Mouse (Mus musculus) intestine, embryonic 14.5 days (tissue): ENCODE data around the gene Samd4. TPM values are rescaled to one million over a fixed set of nuclear protein-coding genes. Genes with fewer than 3 reads are reported as not detected.

Experiments used
- ATAC-seq: fragments of 200-750 bp; cut with Nextera tagmentation; replicated peaks from 2 replicates; pipeline ENCODE4 v1.8.0; 2017; ENCODE audit warnings: low read depth, moderate number of reproducible peaks, moderate TSS enrichment, moderate library complexity; ENCODE audit not compliant: low FRiP score, low TSS enrichment
- DNase-seq: peaks from one replicate; pipeline ENCODE4 v3.0.0-alpha.2; 2018; ENCODE audit warnings: low spot score
- H3K27ac ChIP-seq: fragments of 300-500 bp; sonication (generic); 2 replicates; pipeline ENCODE4 v1.5.1; 2014; ENCODE audit warnings: low read depth, mild to moderate bottlenecking, control low read depth
- H3K27me3 ChIP-seq: fragments of 300-500 bp; sonication (generic); replicated peaks from 2 replicates; pipeline ENCODE4 v1.6.1; 2014; ENCODE audit warnings: low read length, control low read depth; ENCODE audit not compliant: control insufficient read depth, insufficient read depth
- H3K36me3 ChIP-seq: fragments of 300-500 bp; sonication (generic); 2 replicates; pipeline ENCODE4 v1.6.1; 2014; ENCODE audit warnings: low read length, control low read depth; ENCODE audit not compliant: control insufficient read depth, insufficient read depth
- H3K4me1 ChIP-seq: fragments of 300-500 bp; sonication (generic); replicated peaks from 2 replicates; pipeline ENCODE4 v1.6.1; 2014; ENCODE audit warnings: low read length, control low read depth, mixed read lengths; ENCODE audit not compliant: control insufficient read depth, insufficient read depth
- H3K4me2 ChIP-seq: fragments of 300-500 bp; sonication (generic); 2 replicates; pipeline ENCODE4 v1.6.1; 2014; ENCODE audit warnings: low read length
- H3K4me3 ChIP-seq: fragments of 300-500 bp; sonication (generic); 2 replicates; pipeline ENCODE4 v1.5.1; 2014; ENCODE audit warnings: low read depth, low read length, control low read depth, mixed read lengths
- H3K9ac ChIP-seq: fragments of 300-500 bp; sonication (generic); 2 replicates; pipeline ENCODE4 v1.6.1; 2014; ENCODE audit warnings: mild to moderate bottlenecking, low read length
- H3K9me3 ChIP-seq: fragments of 300-500 bp; sonication (generic); 2 replicates; pipeline ENCODE4 v1.6.1; 2016; ENCODE audit warnings: low read length, control low read depth; ENCODE audit not compliant: control insufficient read depth
- WGBS: fragments of 180-500 bp; shearing (Covaris S2); extraction: QIAGEN DNeasy Blood & Tissue Kit; methylation state at CpG from one replicate; pipeline ENCODE4 v1.1.7; 2014; 5-methylcytosine and 5-hydroxymethylcytosine counted together
- polyA plus RNA-seq: library from polyadenylated mRNA; unstranded; fragments of >200 nt; fragmentation: Nextera tagmentation; extraction: Ambion mirVana; gene quantifications from 2 replicates; pipeline ENCODE4 v1.2.1, GENCODE M21; 2014

Gene Samd4
- polyA plus RNA-seq, result 4.4 and 4.9 TPM in 2 replicates

- peak within 1 kb of the TSS; percentile 96 for H3K4me2 ChIP-seq
- no peaks in the 10 kb centered on the region for H3K27me3 ChIP-seq
- H3K4me3 ChIP-seq, result peak within 1 kb of the TSS; percentile 75
- no peaks in the 10 kb centered on the region for H3K9me3 ChIP-seq
- H3K36me3 ChIP-seq, result no peaks in the 10 kb centered on the region
- 1% methylated on average over 54 of the region's 54 CpGs for WGBS
- H3K27ac ChIP-seq, result peak within 1 kb of the TSS; percentile 93
- H3K4me1 ChIP-seq, result peaks cover 16% of the 10 kb centered on the region
- H3K9ac ChIP-seq, result peak within 1 kb of the TSS; percentile 79
- ATAC-seq (peak; percentile 68), DNase-seq (peak; percentile 86)
These were observed at the start of gene Samd4 for GRCm38 (mm10) chr14:46882431-46883067. Samd4 (plus strand) TSS chr14:46882854.

- no peak for DNase-seq
- Histone ChIP-seq H3K4me1 (0 out of 2 replicates have a peak, but pooled peaks cover 5% of the 10 kb centered on the region), H3K36me3 (peaks cover 20% of the 10 kb centered on the region), H3K27me3 (no peaks in the 10 kb centered on the region), H3K9ac (no peak overlapping the region), H3K4me2 (no peak overlapping the region), H3K4me3 (no peak overlapping the region), H3K27ac (no peak overlapping the region), H3K9me3 (no peaks in the 10 kb centered on the region)
- no peak for ATAC-seq
- WGBS, result 42% methylated on average over 4 of the region's 4 CpGs
These were observed 43.3 kb upstream of the Samd4 start for GRCm38 (mm10) chr14:46839326-46839725.

GRCm38 (mm10) chr14:46845706-46846105 lies 36.9 kb upstream of the Samd4 start:
- H3K4me2 ChIP-seq, result no peak overlapping the region
- H3K9me3 ChIP-seq, result no peaks in the 10 kb centered on the region
- no peak overlapping the region for H3K9ac ChIP-seq
- 93% methylated on average over 11 of the region's 11 CpGs for WGBS
- H3K27ac ChIP-seq, result no peak overlapping the region
- H3K36me3 ChIP-seq, result peaks cover 29% of the 10 kb centered on the region
- ATAC-seq (no peak), DNase-seq (no peak)
- H3K4me1 ChIP-seq, result no peaks in the 10 kb centered on the region
- H3K4me3 ChIP-seq, result no peak overlapping the region
- H3K27me3 ChIP-seq, result no peaks in the 10 kb centered on the region

GRCm38 (mm10) chr14:46848063-46848590 lies 34.5 kb upstream of the Samd4 start:
- Histone ChIP-seq H3K4me3 (no peak overlapping the region), H3K27me3 (no peaks in the 10 kb centered on the region), H3K27ac (no peak overlapping the region), H3K9me3 (no peaks in the 10 kb centered on the region), H3K4me1 (no peaks in the 10 kb centered on the region), H3K4me2 (no peak overlapping the region), H3K36me3 (0 out of 2 replicates have a peak, but pooled peaks cover 15% of the 10 kb centered on the region), H3K9ac (no peak overlapping the region)
- ATAC-seq (no peak), DNase-seq (no peak)
- 74% methylated on average over 4 of the region's 4 CpGs for WGBS

GRCm38 (mm10) chr14:46848736-46849135 lies 33.9 kb upstream of the Samd4 start:
- no peak for DNase-seq
- Histone ChIP-seq H3K4me2 (no peak overlapping the region), H3K27ac (no peak overlapping the region), H3K27me3 (no peaks in the 10 kb centered on the region), H3K9ac (no peak overlapping the region), H3K36me3 (peaks cover 15% of the 10 kb centered on the region; the same call in 1 of the 2 replicates), H3K4me3 (no peak overlapping the region), H3K4me1 (no peaks in the 10 kb centered on the region), H3K9me3 (no peaks in the 10 kb centered on the region)
- ATAC-seq, result no peak
- 77% methylated on average over 5 of the region's 5 CpGs for WGBS

- no peak overlapping the region for H3K27ac ChIP-seq
- no peaks in the 10 kb centered on the region for H3K9me3 ChIP-seq
- H3K36me3 ChIP-seq, result peaks cover 15% of the 10 kb centered on the region; the same call in 1 of the 2 replicates
- no peak for ATAC-seq
- no peaks in the 10 kb centered on the region for H3K4me1 ChIP-seq
- WGBS, result 95% methylated on average over 1 of the region's 1 CpGs
- H3K27me3 ChIP-seq, result no peaks in the 10 kb centered on the region
- H3K4me2 ChIP-seq, result no peak overlapping the region
- H3K9ac ChIP-seq, result no peak overlapping the region
- no peak overlapping the region for H3K4me3 ChIP-seq
- DNase-seq, result no peak
These were observed 32.9 kb upstream of the Samd4 start for GRCm38 (mm10) chr14:46849769-46850168.

GRCm38 (mm10) chr14:46853677-46854076 lies 29.0 kb upstream of the Samd4 start:
- Histone ChIP-seq H3K27me3 (no peaks in the 10 kb centered on the region), H3K27ac (no peak overlapping the region), H3K36me3 (peaks cover 4% of the 10 kb centered on the region; the same call in 1 of the 2 replicates), H3K9ac (no peak overlapping the region), H3K9me3 (no peaks in the 10 kb centered on the region), H3K4me2 (no peak overlapping the region), H3K4me1 (no peaks in the 10 kb centered on the region), H3K4me3 (no peak overlapping the region)
- 83% methylated on average over 11 of the region's 11 CpGs for WGBS
- ATAC-seq (no peak), DNase-seq (no peak)

- no peaks in the 10 kb centered on the region for H3K4me1 ChIP-seq
- no peaks in the 10 kb centered on the region for H3K9me3 ChIP-seq
- no peak for DNase-seq
- no peaks in the 10 kb centered on the region for H3K27me3 ChIP-seq
- no peak overlapping the region for H3K4me2 ChIP-seq
- H3K9ac ChIP-seq, result no peak overlapping the region
- H3K27ac ChIP-seq, result no peak overlapping the region
- ATAC-seq, result no peak
- H3K4me3 ChIP-seq, result no peak overlapping the region
- H3K36me3 ChIP-seq, result no peaks in the 10 kb centered on the region
- WGBS, result 87% methylated on average over 5 of the region's 5 CpGs
These were observed 19.7 kb upstream of the Samd4 start for GRCm38 (mm10) chr14:46862922-46863321.

- peak; percentile 79 for DNase-seq
- H3K36me3 ChIP-seq, result no peaks in the 10 kb centered on the region
- no peaks in the 10 kb centered on the region for H3K9me3 ChIP-seq
- H3K4me2 ChIP-seq, result peak overlapping the region; percentile 96
- H3K4me3 ChIP-seq, result no peak overlapping the region
- ATAC-seq, result no peak
- H3K4me1 ChIP-seq, result peaks cover 6% of the 10 kb centered on the region; the same call in 1 of the 2 replicates
- 6% methylated on average over 10 of the region's 10 CpGs for WGBS
- H3K27ac ChIP-seq, result no peak overlapping the region
- H3K27me3 ChIP-seq, result no peaks in the 10 kb centered on the region
- H3K9ac ChIP-seq, result no peak overlapping the region
These were observed 1.7 kb upstream of the Samd4 start for GRCm38 (mm10) chr14:46880935-46881334.
